Mouse (Mus musculus) thymus, postnatal 25 days (tissue): ENCODE measurements around the gene Cmah.

Experiments
- DNase-seq: peaks from one replicate; pipeline ENCODE4 v3.0.0; 2022

Cmah gene

GRCm38 (mm10) chr13:24485964-24486363, 158.8 kb downstream of the Cmah start:
- DNase-seq = no peak

GRCm38 (mm10) chr13:24486403-24486802, 159.2 kb downstream of the Cmah start:
- DNase-seq = no peak

GRCm38 (mm10) chr13:24487061-24487460, 159.9 kb downstream of the Cmah start:
- DNase-seq = no peak

- DNase-seq = no peak
Observed at GRCm38 (mm10) chr13:24487546-24487945, 160.3 kb downstream of the Cmah start.

GRCm38 (mm10) chr13:24488526-24489070, 161.4 kb downstream of the Cmah start:
- DNase-seq = no peak

GRCm38 (mm10) chr13:24489515-24489914, 162.3 kb downstream of the Cmah start:
- no peak for DNase-seq

GRCm38 (mm10) chr13:24490041-24490440, 162.8 kb downstream of the Cmah start:
- DNase-seq = no peak

GRCm38 (mm10) chr13:24491101-24491500, 163.9 kb downstream of the Cmah start:
- DNase-seq = no peak

- DNase-seq = no peak
Observed at GRCm38 (mm10) chr13:24493784-24494183, 166.6 kb downstream of the Cmah start.

GRCm38 (mm10) chr13:24496353-24496752, 169.1 kb downstream of the Cmah start:
- DNase-seq = no peak

- DNase-seq = peak; percentile 31
Observed at GRCm38 (mm10) chr13:24497001-24497400, 169.8 kb downstream of the Cmah start.

GRCm38 (mm10) chr13:24498342-24498741, 171.1 kb downstream of the Cmah start:
- no peak for DNase-seq

- DNase-seq = peak; percentile 41
Observed at GRCm38 (mm10) chr13:24499505-24499904, 172.3 kb downstream of the Cmah start.

GRCm38 (mm10) chr13:24501179-24501905, 174.1 kb downstream of the Cmah start:
- DNase-seq = peak; percentile 41

- DNase-seq = no peak
Observed at GRCm38 (mm10) chr13:24501919-24502318, 174.7 kb downstream of the Cmah start.

- DNase-seq = no peak
Observed at GRCm38 (mm10) chr13:24505812-24506211, 178.6 kb downstream of the Cmah start.

GRCm38 (mm10) chr13:24507156-24507555, 180.0 kb downstream of the Cmah start:
- peak; percentile 42 for DNase-seq

- DNase-seq = no peak
Observed at GRCm38 (mm10) chr13:24508917-24509316, 181.7 kb downstream of the Cmah start.

GRCm38 (mm10) chr13:24511367-24511766, 184.2 kb downstream of the Cmah start:
- DNase-seq = no peak

GRCm38 (mm10) chr13:24511932-24512520, 184.8 kb downstream of the Cmah start:
- DNase-seq = no peak

- DNase-seq = no peak
Observed at GRCm38 (mm10) chr13:24513717-24514116, 186.5 kb downstream of the Cmah start.

GRCm38 (mm10) chr13:24515101-24515675, 188.0 kb downstream of the Cmah start:
- DNase-seq = no peak

- no peak for DNase-seq
Observed at GRCm38 (mm10) chr13:24517757-24518156, 190.6 kb downstream of the Cmah start.

- peak; percentile 68 for DNase-seq
Observed at GRCm38 (mm10) chr13:24518887-24519286, 191.7 kb downstream of the Cmah start.
